Mouse (Mus musculus) spleen, embryonic (tissue): ENCODE measurements around the gene Tex9.

Experiments
- CTCF ChIA-PET: fragments of 350-600 bp; sonication (Branson Sonifier 250); formaldehyde crosslinking; loops from one replicate; lab custom pipeline; 2022; lab: Charles Lee

Gene Tex9

DNA sequence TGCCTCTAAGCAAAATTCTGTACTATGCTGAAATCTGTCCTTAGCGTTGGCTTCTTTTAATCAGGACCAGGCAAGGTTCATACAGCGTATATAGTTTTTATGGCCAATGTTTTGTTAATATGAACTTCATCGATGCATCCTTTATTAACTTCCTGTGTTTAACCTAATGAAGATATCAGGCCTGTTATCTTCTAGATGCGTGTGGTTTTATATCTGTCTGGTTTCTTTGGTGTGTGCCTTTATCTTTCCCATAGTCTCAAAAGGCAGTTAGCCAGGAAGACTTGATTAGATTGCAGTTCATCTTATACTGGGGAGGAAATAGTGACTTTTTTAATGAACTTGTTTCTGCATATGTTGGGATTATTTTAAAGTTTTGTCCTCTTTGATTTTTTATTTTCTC, 51.7 kb downstream of the Tex9 start:
- CTCF ChIA-PET, result no interaction called here

DNA sequence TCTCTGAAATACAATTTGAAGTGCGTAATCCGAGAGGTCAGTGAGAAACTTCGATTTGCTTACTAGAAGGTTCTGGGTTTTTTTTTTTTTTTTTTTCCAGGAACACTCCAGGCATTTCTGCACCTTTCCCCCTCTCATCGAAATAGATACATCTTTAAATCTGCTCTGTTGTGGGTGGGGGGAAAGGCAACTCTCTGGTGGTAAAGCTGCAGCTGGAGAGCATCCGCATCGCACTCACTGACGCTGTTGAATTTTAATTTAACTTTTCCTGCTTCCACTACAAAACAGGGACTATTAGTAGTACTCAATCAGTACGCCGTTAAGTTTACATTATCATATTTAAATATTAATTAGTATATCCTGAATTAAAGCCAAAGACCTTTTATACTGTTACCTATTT, 53.3 kb downstream of the Tex9 start:
- CTCF ChIA-PET, result interaction anchor here (0.7 kb wide), 1 partner anchor 11 kb away, joined by 9 read pairs; no protein-coding TSS in a partner anchor

- CTCF ChIA-PET, result interaction anchor here (0.7 kb wide), 1 partner anchor 20 kb away, joined by 3 read pairs; no protein-coding TSS in a partner anchor
These were observed 54.0 kb downstream of the Tex9 start, which contains the start of gene Mns1 for GRCm38 (mm10) chr9:72437822-72438701. Gene Mns1 (plus strand): TSS chr9:72438011.

GRCm38 (mm10) chr9:72434876-72435275, 57.1 kb downstream of the Tex9 start:
- CTCF ChIA-PET, result no interaction called here

- CTCF ChIA-PET, result no interaction called here
These were observed 64.2 kb downstream of the Tex9 start for GRCm38 (mm10) chr9:72427861-72428260.

DNA sequence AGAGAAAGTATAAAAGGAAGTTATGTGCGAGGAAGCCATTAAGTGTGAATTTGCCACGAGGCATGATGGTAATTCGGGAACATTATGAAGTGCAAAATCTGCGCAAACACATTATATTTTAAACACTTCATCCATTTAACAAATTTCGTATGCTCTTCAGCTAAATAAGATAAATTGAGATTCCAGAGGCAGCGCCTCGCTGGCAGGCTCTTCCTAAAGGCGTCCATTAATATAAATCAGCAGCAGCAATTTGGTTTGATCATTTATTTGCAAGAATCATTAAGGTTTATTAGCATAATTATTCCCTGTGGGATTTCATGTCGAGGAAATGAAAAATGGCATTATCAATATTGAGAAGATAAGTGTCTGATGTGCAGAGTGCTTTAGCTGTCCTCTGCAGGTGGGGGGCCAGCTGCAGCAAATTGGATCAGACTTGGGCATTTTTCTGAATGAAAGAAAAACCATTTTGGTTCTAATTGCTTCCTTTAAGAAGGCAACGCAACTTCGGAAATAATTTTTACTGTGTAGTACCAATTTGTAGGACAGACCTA, 66.6 kb downstream of the Tex9 start:
- CTCF ChIA-PET, result no interaction called here

DNA sequence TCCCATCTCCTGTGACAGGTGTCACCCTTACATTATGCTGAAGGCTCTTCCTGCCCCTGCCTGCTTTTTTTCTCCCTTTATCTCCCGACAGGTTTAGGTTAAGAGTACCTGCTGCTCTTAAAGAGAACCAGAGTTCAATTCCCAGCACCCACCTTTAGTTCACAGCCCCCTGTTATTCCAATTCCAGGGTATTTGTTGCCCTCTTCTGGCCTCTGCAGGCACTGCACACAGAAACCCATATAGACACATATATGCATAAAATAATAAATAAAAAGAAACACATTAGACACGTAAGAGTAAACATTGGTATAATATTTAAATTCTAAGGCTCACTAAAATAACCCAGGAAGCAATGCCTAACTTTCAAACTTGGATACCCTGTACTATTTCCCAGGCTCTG, 69.3 kb downstream of the Tex9 start:
- CTCF ChIA-PET, result no interaction called here

GRCm38 (mm10) chr9:72422284-72422683, 69.7 kb downstream of the Tex9 start:
- CTCF ChIA-PET, result interaction anchor here (1.0 kb wide), 1 partner anchor 15 kb away, joined by 3 read pairs; no protein-coding TSS in a partner anchor

- CTCF ChIA-PET, result no interaction called here
These were observed 71.5 kb downstream of the Tex9 start for GRCm38 (mm10) chr9:72420490-72420889.

DNA sequence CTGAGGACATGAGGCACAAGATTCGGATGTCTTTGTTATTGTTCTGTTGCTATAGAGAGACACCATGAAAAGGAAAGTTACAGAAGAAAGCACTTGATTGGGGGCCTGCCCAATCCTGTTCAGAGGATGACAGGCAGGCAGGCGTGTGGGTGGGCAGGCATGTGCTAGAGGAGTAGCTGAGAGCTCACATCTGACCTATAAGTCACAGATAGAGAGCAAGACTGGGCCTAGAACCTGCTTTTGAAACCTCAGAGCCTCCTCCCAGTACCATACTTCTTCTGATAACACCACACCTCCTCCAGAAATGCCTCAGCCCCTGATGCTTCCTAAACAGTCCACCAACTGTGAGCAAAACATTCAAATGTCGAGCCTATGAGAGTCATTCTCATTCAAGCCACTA, 73.6 kb downstream of the Tex9 start:
- CTCF ChIA-PET, result interaction anchor here (0.6 kb wide), 1 partner anchor 19 kb away, joined by 3 read pairs; the partner anchor contains the start of gene Mns1

GRCm38 (mm10) chr9:72411746-72412145, 80.3 kb downstream of the Tex9 start:
- CTCF ChIA-PET, result no interaction called here

GRCm38 (mm10) chr9:72409381-72410225, 82.4 kb downstream of the Tex9 start:
- CTCF ChIA-PET, result no interaction called here

- CTCF ChIA-PET, result interaction anchor here (0.6 to 0.7 kb wide), 3 partner anchors 216 to 1712 kb away, joined by 3 to 4 read pairs (median 3); no protein-coding TSS in a partner anchor
These were observed 83.9 kb downstream of the Tex9 start for GRCm38 (mm10) chr9:72408131-72408586.

GRCm38 (mm10) chr9:72405882-72406638, 86.0 kb downstream of the Tex9 start:
- CTCF ChIA-PET, result interaction anchor here (0.6 kb wide), 1 partner anchor 11 kb away, joined by 3 read pairs; no protein-coding TSS in a partner anchor

GRCm38 (mm10) chr9:72404934-72405333, 87.1 kb downstream of the Tex9 start:
- CTCF ChIA-PET, result no interaction called here

- CTCF ChIA-PET, result no interaction called here
These were observed 87.6 kb downstream of the Tex9 start for GRCm38 (mm10) chr9:72404446-72404845.

- CTCF ChIA-PET, result no interaction called here
These were observed 88.6 kb downstream of the Tex9 start for GRCm38 (mm10) chr9:72403421-72403820.

DNA sequence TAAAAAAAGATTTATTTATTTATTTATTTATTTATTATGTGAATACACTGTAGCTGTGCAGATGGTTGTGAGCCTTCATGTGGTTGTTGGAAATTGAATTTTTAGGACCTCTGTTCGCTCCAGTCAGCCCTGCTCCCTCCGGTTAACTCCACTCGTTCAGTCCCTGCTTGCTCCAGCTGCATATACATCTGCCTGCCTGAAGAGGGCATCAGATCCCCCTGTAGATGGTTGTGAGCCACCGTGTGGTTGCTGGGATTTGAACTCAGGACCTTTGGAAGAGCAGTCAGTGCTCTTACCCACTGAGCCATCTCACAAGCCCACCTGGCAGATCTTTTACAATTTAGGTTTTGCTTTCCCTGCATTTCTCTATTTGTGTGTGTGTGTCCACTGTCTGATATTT, 90.2 kb downstream of the Tex9 start:
- CTCF ChIA-PET, result interaction anchor here (0.7 kb wide), 1 partner anchor 947 kb away, joined by 10 read pairs; no protein-coding TSS in a partner anchor
